Mouse (Mus musculus) cerebellum, adult 2 months (tissue): ENCODE data around the gene Prss53.

Source experiments
- CTCF ChIP-seq: fragments of 200-500 bp; IDR thresholded peaks from 2 replicates; pipeline ENCODE4 v1.5.1; 2011; ENCODE audit warnings: low read depth, mild to moderate bottlenecking, control low read depth, low read length, moderate library complexity, borderline replicate concordance; ENCODE audit not compliant: insufficient read depth
- POLR2A ChIP-seq: fragments of 200-500 bp; IDR thresholded peaks from 2 replicates; pipeline ENCODE4 v1.6.1; 2011; ENCODE audit warnings: low read length, control low read depth, borderline replicate concordance; ENCODE audit not compliant: insufficient read depth

DNA sequence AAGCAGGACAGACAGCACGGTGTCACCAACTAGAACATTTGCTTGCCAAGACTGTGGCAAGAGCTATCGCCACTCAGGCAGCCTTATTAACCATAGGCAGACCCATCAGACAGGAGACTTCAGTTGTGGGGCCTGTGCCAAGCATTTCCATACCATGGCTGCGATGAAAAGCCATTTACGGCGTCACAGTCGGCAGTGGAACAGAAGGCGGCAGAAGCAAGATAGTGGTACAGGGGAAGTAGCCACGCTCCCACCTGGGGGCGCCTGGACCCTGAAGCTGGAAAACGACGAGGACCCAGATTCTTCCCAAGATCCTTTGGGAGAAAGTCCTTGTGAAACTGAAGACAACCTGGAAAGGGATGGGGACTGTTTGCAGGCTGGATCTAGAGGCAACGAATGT, 10.3 kb downstream of the Prss53 start:
- TF ChIP-seq CTCF (no peak), POLR2A (no peak)
